Mouse (Mus musculus): Measurements from ENCODE around the gene Sebox.

- no peak for TF ChIP-seq CTCF (IDR thresholded peaks at IDR 0.05; ENCODE audit: control insufficient read depth, insufficient read depth, low read length)
- TF ChIP-seq POLR2A (IDR thresholded peaks at IDR 0.05; ENCODE audit: borderline replicate concordance, control insufficient read depth, low read depth, low read length), result no peak
Observed at GRCm38 (mm10) chr11:78483639-78484038, 19.6 kb upstream of the Sebox start.

All from bone marrow, adult 2 months (tissue).